Comparison of ENCODE assay signal across 20 mouse cellular contexts in genomic region chr17:80323658-80324057, GRCm38 (mm10). TPM values are rescaled to one million over a fixed set of nuclear protein-coding genes. Genes with fewer than 3 reads are reported as not detected.
DNase-seq lines count a peak whose midpoint lies in the region; ATAC-seq and TF ChIP-seq lines count a peak whose summit lies in the region.
"Had no signal": no experiment of that assay in that cellular context is flagged by ENCODE, and none has a peak within 500 bp of the region (broad histone marks: within the 10 kb centered on the region; RNA-seq: fewer than 3 reads in every experiment).

No protein-coding gene starts in this region.

- H3K4me1 ChIP-seq in liver, adult 2 months (ENCODE audit: control insufficient read depth, insufficient read depth, low read length) = peaks cover 12% of the 10 kb centered on the region
- no peaks in the 10 kb centered on the region for H3K4me1 ChIP-seq in liver, embryonic 11.5 days (replicated peaks; ENCODE audit: control insufficient read depth, insufficient read depth, low read length)
- no peaks in the 10 kb centered on the region for H3K4me1 ChIP-seq in forebrain, embryonic 13.5 days
- H3K4me1 ChIP-seq: forebrain, embryonic 15.5 days; lung, embryonic 15.5 days had no signal

- no peak for ATAC-seq in liver, embryonic 11.5 days (replicated peaks; ENCODE audit: low FRiP score)
- no peak for ATAC-seq in forebrain, embryonic 13.5 days
- ATAC-seq: forebrain, embryonic 15.5 days; intestine, embryonic 16.5 days had no signal

- WGBS in liver, adult 2 months = 40% methylated on average over 8 of the region's 8 CpGs
- 52% methylated on average over 8 of the region's 8 CpGs for WGBS in liver, embryonic 11.5 days
- whole genome bisulfite sequencing in forebrain, embryonic 13.5 days = 83% methylated on average over 8 of the region's 8 CpGs

- no peak for TF ChIP-seq POLR2A in liver, adult 2 months (IDR thresholded peaks at IDR 0.05; ENCODE audit: extremely low read depth, insufficient read depth, low read length)

- no peaks in the 10 kb centered on the region for H3K36me3 ChIP-seq in liver, adult 2 months (ENCODE audit: control insufficient read depth, insufficient read depth, low read length)
- no peaks in the 10 kb centered on the region for H3K36me3 ChIP-seq in liver, embryonic 11.5 days (ENCODE audit: control insufficient read depth, insufficient read depth, low read length)
- no peaks in the 10 kb centered on the region for H3K36me3 ChIP-seq in forebrain, embryonic 13.5 days (ENCODE audit: poor library complexity, severe bottlenecking)
- H3K36me3 ChIP-seq: forebrain, embryonic 15.5 days; heart, embryonic 15.5 days; lung, embryonic 15.5 days had no signal

- intact Hi-C loops in left cerebral cortex, postnatal 14 days (cut with DNase I) = no loop called here

- peak; percentile 53 for DNase-seq in liver, adult 2 months (ENCODE audit: extremely low read depth, low read depth, low spot score)
- DNase-seq in liver, embryonic 11.5 days (ENCODE audit: low spot score) = no peak
- peak; percentile 58 for DNase-seq in 416B (ENCODE audit: low read depth)
- DNase-seq in T-cell, adult 2 months (ENCODE audit: low spot score) = peak; percentile 80
- peak; percentile 84 for DNase-seq in naive thymus-derived CD4-positive, alpha-beta T cell, adult 2 months (ENCODE audit: low read depth)
- no peak for DNase-seq in cerebellum, adult 9-10 months
- no peak for DNase-seq in left cerebral cortex, postnatal 14 days (ENCODE audit: low spot score in 2 of 2)
- DNase-seq: B cell, adult 2 months; cerebellum, adult 11-12 months; heart, adult 18-20 months; right cerebral cortex, adult 18-20 months had no signal

- H3K4me2 ChIP-seq in liver, embryonic 11.5 days = no peak overlapping the region
- no peak overlapping the region for H3K4me2 ChIP-seq in forebrain, embryonic 13.5 days
- H3K4me2 ChIP-seq: forebrain, embryonic 15.5 days; heart, embryonic 15.5 days; lung, embryonic 15.5 days; midbrain, embryonic 11.5 days had no signal

- H3K79me2 ChIP-seq in liver, adult 2 months (ENCODE audit: control insufficient read depth, insufficient read depth, low read length) = no peaks in the 10 kb centered on the region

- no peak overlapping the region for H3K4me3 ChIP-seq in liver, adult 2 months (ENCODE audit: insufficient read depth, low read depth, low read length)
- no peak overlapping the region for H3K4me3 ChIP-seq in liver, embryonic 11.5 days (ENCODE audit: low read depth, low read length)
- no peak overlapping the region for H3K4me3 ChIP-seq in forebrain, embryonic 13.5 days
- H3K4me3 ChIP-seq: forebrain, embryonic 15.5 days; heart, embryonic 15.5 days; lung, embryonic 15.5 days had no signal

- no peak for TF ChIP-seq CTCF in liver, adult 2 months (IDR thresholded peaks at IDR 0.05; ENCODE audit: low read depth, low read length)

- H3K27me3 ChIP-seq in liver, adult 2 months (ENCODE audit: control insufficient read depth, insufficient read depth, low read length) = no peaks in the 10 kb centered on the region
- H3K27me3 ChIP-seq in liver, embryonic 11.5 days (replicated peaks; ENCODE audit: control insufficient read depth, insufficient read depth, low read length) = no peaks in the 10 kb centered on the region
- H3K27me3 ChIP-seq in forebrain, embryonic 13.5 days = no peaks in the 10 kb centered on the region
- H3K27me3 ChIP-seq: forebrain, embryonic 15.5 days; heart, embryonic 15.5 days; lung, embryonic 15.5 days had no signal

- no peaks in the 10 kb centered on the region for H3K9me3 ChIP-seq in liver, embryonic 11.5 days (ENCODE audit: control insufficient read depth, low read length)
- no peaks in the 10 kb centered on the region for H3K9me3 ChIP-seq in forebrain, embryonic 13.5 days (replicated peaks)
- H3K9me3 ChIP-seq: forebrain, embryonic 15.5 days; heart, embryonic 15.5 days; lung, embryonic 15.5 days had no signal

- H3K27ac ChIP-seq in liver, adult 2 months (replicated peaks; ENCODE audit: insufficient read depth, low read depth, low read length) = no peak overlapping the region
- no peak overlapping the region for H3K27ac ChIP-seq in liver, embryonic 11.5 days (ENCODE audit: low read depth, low read length)
- H3K27ac ChIP-seq in forebrain, embryonic 13.5 days = no peak overlapping the region
- H3K27ac ChIP-seq: forebrain, embryonic 15.5 days; heart, embryonic 15.5 days; kidney, postnatal 0 days; lung, embryonic 15.5 days had no signal

- H3K9ac ChIP-seq in liver, adult 2 months (ENCODE audit: low read depth, low read length) = no peak overlapping the region
- H3K9ac ChIP-seq in liver, embryonic 11.5 days (ENCODE audit: low read depth, low read length) = no peak overlapping the region
- no peak overlapping the region for H3K9ac ChIP-seq in forebrain, embryonic 13.5 days
- H3K9ac ChIP-seq: forebrain, embryonic 15.5 days; heart, embryonic 15.5 days; lung, embryonic 15.5 days had no signal

RNA-seq across cellular contexts. Expression of gene Arhgef33, which starts 16.5 kb away (rescaled TPM):
- total RNA-seq in liver, adult 2 months (2014; rRNA removed) = not detected in 2 replicates
- not detected in 2 replicates for polyA plus RNA-seq in liver, adult 2 months (2012; rRNA removed)
- 0.45 and 0.49 TPM in 2 replicates for polyA plus RNA-seq in liver, embryonic 11.5 days (2014; fragmentation: Nextera tagmentation; extraction: Ambion mirVana)
- polyA plus RNA-seq in forebrain, embryonic 13.5 days (2015; fragmentation: Nextera tagmentation; extraction: Ambion mirVana) = 0.65 and 0.96 TPM in 2 replicates
- 1 to 10 TPM; 2.7 to 2.9 TPM for total RNA-seq in left cerebral cortex, postnatal 14 days (2021)
- total RNA-seq: gastrocnemius, adult 18-20 months had no signal

RNA-seq across cellular contexts. Expression of gene Dhx57, which starts 33.4 kb away (rescaled TPM):
- total RNA-seq in liver, adult 2 months (2014; rRNA removed) = 6.7 and 9.3 TPM in 2 replicates
- polyA plus RNA-seq in liver, adult 2 months (2012; rRNA removed) = 2.6 and 3.7 TPM in 2 replicates
- 9.3 and 11.6 TPM in 2 replicates for polyA plus RNA-seq in liver, embryonic 11.5 days (2014; fragmentation: Nextera tagmentation; extraction: Ambion mirVana)
- 28.6 and 32.0 TPM in 2 replicates for polyA plus RNA-seq in forebrain, embryonic 13.5 days (2015; fragmentation: Nextera tagmentation; extraction: Ambion mirVana)
- 10 to 100 TPM; 47.8 to 53.9 TPM for total RNA-seq in left cerebral cortex, postnatal 14 days (2021)

RNA-seq across cellular contexts. Expression of gene Morn2, which starts 33.7 kb away (rescaled TPM):
- 9.3 and 9.6 TPM in 2 replicates for total RNA-seq in liver, adult 2 months (2014; rRNA removed)
- 3.0 and 4.2 TPM in 2 replicates for polyA plus RNA-seq in liver, adult 2 months (2012; rRNA removed)
- polyA plus RNA-seq in liver, embryonic 11.5 days (2014; fragmentation: Nextera tagmentation; extraction: Ambion mirVana) = 18.6 and 20.1 TPM in 2 replicates
- polyA plus RNA-seq in forebrain, embryonic 13.5 days (2015; fragmentation: Nextera tagmentation; extraction: Ambion mirVana) = 49.0 and 51.0 TPM in 2 replicates
- 10 to 100 TPM; 16.9 to 19.0 TPM for total RNA-seq in left cerebral cortex, postnatal 14 days (2021)

RNA-seq across cellular contexts. Expression of gene Gm10190, which starts 49.7 kb away (rescaled TPM):
- not detected in 2 replicates for total RNA-seq in liver, adult 2 months (2014; rRNA removed)
- not detected in 2 replicates for polyA plus RNA-seq in liver, adult 2 months (2012; rRNA removed)
- polyA plus RNA-seq in liver, embryonic 11.5 days (2014; fragmentation: Nextera tagmentation; extraction: Ambion mirVana) = not detected in 2 replicates
- polyA plus RNA-seq in forebrain, embryonic 13.5 days (2015; fragmentation: Nextera tagmentation; extraction: Ambion mirVana) = 2.0 and 2.1 TPM in 2 replicates
- total RNA-seq in left cerebral cortex, postnatal 14 days (2021) = 1 to 10 TPM in 1 of 2 experiments, not detected in 1; 1.8 TPM
- total RNA-seq: gastrocnemius, adult 18-20 months; heart, adult 18-20 months had no signal
- polyA plus RNA-seq: urinary bladder, adult 2 months had no signal

Comparison
In these comparisons a context has a peak if more than half of its experiments do, and no peak if none do; other contexts are left out.
1. DNase-seq: peak in liver, adult 2 months (single experiment), 416B (single experiment), T-cell, adult 2 months (single experiment) and naive thymus-derived CD4-positive, alpha-beta T cell, adult 2 months (single experiment); none in liver, embryonic 11.5 days (single experiment), cerebellum, adult 9-10 months (single experiment) and left cerebral cortex, postnatal 14 days (0 of 2).